Mouse (Mus musculus): ENCODE data around the gene Prdx2. TPM values are rescaled to one million over a fixed set of nuclear protein-coding genes. Genes with fewer than 3 reads are reported as not detected.

Gene Prdx2
- polyA plus RNA-seq (2012; rRNA removed) = 811 and 935 TPM in 2 replicates

DNA sequence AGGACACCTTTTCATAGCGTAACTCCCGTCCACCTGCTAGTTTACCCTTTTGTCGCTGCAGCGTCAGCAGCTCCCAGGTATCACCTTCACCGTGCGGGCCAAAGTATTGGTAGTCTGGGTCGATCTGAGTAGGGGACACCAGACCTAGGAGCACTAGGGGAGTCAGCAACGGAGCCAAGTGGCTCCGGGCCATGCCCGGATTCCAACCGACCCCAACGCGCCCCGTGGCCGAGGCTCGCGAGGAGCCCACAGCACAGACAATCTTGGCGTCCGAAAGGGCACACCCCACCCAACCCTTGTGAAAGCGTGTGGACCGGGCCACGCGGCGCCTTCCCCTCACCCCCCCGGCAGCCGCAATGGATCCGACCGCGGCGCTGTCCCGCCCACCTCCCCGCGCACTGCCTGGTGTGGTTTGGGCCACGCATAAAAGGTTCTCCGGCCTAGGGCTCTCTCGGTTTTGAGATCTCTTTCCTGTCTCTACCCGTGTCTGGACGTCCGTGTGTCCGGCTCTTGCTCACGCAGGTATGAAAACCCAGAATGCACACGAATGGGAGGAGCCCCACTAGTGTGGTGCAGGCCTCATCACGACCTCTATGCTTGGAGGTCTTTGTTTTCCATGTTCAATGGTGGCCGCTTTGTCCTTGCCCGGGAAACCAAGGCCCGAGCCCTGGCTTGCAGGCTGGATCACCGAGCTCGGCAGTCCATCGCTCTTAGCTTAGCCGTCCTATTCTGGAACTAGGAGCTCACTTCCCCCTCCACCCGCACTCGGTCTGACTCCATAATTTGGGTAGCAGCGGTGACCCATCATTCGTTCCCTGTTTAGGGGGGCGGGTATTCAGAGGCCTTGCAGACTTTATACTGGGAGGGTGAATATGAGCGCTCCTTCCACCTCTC is at the start of gene Prdx2, which contains the start of the genes Gm49661 and Rnaseh2a:
Gene Prdx2 (plus strand): TSS at position 347 of the 894 bp plus-strand sequence.
Gene Gm49661 (minus strand): TSS at position 193 of the 894 bp plus-strand sequence.
Gene Rnaseh2a (minus strand): TSS at position 527 of the 894 bp plus-strand sequence.

DNA sequence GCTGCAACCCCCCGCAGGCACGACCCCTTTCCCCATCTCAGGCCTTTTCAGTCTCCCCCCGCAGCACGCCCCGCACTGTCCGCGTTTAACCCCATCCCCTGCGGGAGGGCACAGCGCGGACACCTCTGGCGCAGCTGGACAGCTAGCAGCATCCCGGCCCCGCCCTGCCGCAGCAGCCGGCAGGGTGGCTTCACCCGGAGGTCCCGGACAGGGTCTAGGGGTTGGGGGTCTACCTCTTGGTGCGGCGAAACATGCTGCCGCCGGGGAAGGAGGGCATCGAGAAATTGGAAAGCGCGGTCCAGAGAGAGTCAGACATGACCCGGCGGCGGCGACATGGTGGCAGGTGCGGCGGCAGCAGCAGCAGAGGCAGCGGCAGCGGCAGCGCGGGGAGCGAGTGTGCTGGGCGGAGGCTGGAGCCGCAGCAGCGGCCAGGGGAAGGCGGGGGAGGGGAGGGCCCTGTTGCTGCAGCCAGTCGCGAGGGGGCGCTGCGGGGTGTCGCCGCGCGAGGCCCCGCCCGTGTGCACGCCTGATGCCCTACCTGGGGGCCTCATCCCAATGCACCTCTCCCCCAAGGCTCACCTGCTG is 32.3 kb upstream of the Prdx2 start, which contains the start of gene Mast1:
Gene Mast1 (minus strand): TSS at position 398 of the 585 bp plus-strand sequence.

DNA sequence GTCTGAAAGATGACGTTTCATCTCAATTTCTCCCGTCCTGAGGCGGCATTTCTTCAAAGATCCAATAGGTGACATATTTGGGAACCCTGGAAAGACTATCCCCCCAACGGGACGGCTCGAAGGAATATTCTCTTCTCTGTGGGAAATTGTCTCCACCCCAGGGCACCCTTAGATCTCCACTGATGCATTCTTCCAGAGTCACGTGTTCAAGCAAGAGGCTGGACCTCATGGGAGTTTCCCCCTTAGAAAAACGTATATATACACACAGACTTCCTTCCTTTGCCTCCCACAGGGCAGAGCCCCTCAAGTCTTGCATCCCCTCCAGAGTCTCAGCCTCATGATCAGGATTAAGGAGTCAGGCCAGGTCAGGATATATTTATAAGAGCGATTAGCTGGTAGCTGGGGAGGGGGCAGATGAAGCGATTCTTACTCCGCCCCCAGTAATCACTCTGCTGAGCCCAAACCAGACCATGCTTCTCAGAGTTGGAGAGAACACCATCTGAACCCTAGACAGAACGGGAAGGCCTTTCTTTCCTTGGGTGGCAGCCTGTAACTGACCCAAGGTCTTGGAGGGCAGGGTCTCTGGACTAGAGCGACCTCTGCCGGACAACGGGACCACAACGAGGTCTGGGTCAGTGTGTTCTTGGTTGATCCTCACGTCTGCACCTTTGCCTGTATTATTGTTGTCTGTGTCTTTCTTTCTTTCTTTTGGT is 22.7 kb upstream of the Prdx2 start, which contains the start of gene Rtbdn:
Gene Rtbdn (plus strand): TSS at position 464 of the 713 bp plus-strand sequence.

DNA sequence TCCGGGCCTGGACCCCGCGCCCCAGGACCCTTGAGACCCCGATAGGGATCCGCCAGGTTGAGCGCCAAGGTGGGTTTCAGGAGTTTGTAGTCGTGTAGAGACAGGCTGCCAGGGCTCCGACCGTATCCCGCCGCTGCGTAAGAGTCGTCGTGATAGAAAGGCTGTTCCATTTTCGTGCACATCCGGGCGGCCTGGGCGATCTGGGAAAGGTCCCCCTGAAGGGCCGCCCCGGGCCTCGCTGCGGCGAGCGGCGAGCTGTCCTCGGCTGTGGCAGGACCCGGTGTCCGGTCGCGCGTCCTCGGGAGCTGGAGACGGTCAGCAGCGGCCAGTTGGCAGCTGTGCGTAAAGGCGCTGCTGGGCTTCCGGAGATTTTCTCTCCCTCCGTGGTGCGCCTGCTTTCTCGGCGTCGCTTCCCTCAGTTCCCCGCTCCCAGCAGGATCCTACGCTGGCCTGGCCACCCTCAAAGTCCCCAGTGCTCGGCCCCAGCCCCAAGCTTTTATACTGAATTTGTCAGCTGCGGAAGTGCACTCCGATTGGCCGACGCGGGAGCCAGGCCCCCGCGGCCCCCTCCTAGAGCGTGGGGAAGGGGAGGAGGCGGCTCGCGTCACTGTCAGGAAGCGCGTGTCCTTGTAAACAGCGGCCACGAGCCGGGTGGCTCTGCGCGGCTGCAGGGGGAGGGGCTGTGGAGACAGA is 9.0 kb downstream of the Prdx2 start, which contains the start of gene Junb:
Gene Junb (minus strand): TSS at position 471 of the 693 bp plus-strand sequence.

DNA sequence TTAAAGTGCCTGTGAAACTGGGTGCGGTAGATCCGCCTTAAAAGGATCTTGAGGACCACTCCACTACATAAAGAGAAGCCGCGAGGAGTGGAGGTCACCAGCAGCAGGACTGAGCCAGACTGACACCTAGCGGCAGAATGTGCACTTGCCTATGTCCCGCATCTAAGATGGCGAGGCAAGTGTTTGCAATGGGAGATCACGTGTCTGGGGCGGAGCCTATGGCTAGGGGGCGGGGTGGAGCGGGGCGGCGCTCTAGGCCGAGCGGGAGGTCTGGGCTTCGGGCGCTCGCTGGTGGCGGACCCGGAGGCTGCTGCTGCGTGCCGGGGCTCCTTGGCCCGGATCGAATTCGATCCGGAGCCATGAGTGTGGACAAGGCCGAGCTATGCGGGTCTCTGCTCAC is 21.0 kb downstream of the Prdx2 start, which contains the start of gene Hook2:
Gene Hook2 (plus strand): TSS at position 255 of the 400 bp plus-strand sequence.

DNA sequence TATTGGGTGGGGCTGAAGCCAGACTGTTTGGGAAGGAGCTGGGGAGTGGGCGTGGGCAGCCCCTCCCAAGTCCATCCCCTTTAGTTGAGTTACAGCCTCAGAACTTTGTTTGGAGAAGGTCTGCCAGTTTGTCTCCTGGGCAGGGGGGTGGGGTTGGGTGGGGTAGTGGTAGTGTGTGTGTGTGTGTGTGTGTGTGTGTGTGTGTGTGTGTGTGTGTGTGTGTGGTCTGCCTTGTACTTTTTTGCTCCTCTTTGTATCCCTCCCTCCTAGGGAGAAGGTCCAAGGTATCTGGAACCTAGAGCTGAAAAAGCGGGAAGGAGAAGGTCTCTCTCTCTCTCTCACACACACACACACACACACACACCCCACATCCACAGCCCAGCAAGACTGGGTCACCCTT is 45.0 kb downstream of the Prdx2 start, which contains the start of gene Best2:
Gene Best2 (minus strand): TSS at position 101 of the 400 bp plus-strand sequence.

Other genes with a start within 250 kb of the Prdx2 start
- 1.8 TPM in 2 replicates for gene G430095P16Rik, start 246.6 kb upstream of the Prdx2 start, polyA plus RNA-seq (2012; rRNA removed)
- 53.5 and 59.2 TPM in 2 replicates for gene Nfix, start 169.2 kb upstream of the Prdx2 start, polyA plus RNA-seq (2012; rRNA removed)
- gene Dand5, start 146.8 kb upstream of the Prdx2 start, polyA plus RNA-seq (2012; rRNA removed) = 8.7 and 9.3 TPM in 2 replicates
- 37.6 and 41.9 TPM in 2 replicates for gene Gadd45gip1, start 138.1 kb upstream of the Prdx2 start, polyA plus RNA-seq (2012; rRNA removed)
- gene Rad23a, start 128.9 kb upstream of the Prdx2 start, polyA plus RNA-seq (2012; rRNA removed) = 66.8 and 71.5 TPM in 2 replicates
- gene Calr, start 122.7 kb upstream of the Prdx2 start, polyA plus RNA-seq (2012; rRNA removed) = 455 and 581 TPM in 2 replicates
- 123 and 124 TPM in 2 replicates for gene Farsa, start 112.6 kb upstream of the Prdx2 start, polyA plus RNA-seq (2012; rRNA removed)
- gene Syce2, start 97.5 kb upstream of the Prdx2 start, polyA plus RNA-seq (2012; rRNA removed) = 26.9 and 31.5 TPM in 2 replicates
- gene Gcdh, start 75.7 kb upstream of the Prdx2 start, polyA plus RNA-seq (2012; rRNA removed) = 57.8 and 58.3 TPM in 2 replicates
- gene Klf1, start 67.7 kb upstream of the Prdx2 start, polyA plus RNA-seq (2012; rRNA removed) = 0.66 and 0.96 TPM in 2 replicates
- gene Dnase2a, start 61.0 kb upstream of the Prdx2 start, polyA plus RNA-seq (2012; rRNA removed) = 6.6 and 7.6 TPM in 2 replicates
- gene Mast1, start 32.2 kb upstream of the Prdx2 start, polyA plus RNA-seq (2012; rRNA removed) = 104 and 112 TPM in 2 replicates
- 6.7 TPM in 2 replicates for gene Rtbdn, start 22.6 kb upstream of the Prdx2 start, polyA plus RNA-seq (2012; rRNA removed)
- gene Gm49661, start 154 bp upstream of the Prdx2 start, polyA plus RNA-seq (2012; rRNA removed) = 0.32 TPM in 1 of 2 replicates, not detected in the other
- gene Rnaseh2a, start 180 bp downstream of the Prdx2 start, polyA plus RNA-seq (2012; rRNA removed) = 58.0 and 61.0 TPM in 2 replicates
- gene Junb, start 9.1 kb downstream of the Prdx2 start, polyA plus RNA-seq (2012; rRNA removed) = 7.7 and 9.6 TPM in 2 replicates
- gene Hook2, start 21.0 kb downstream of the Prdx2 start, polyA plus RNA-seq (2012; rRNA removed) = 27.3 and 30.0 TPM in 2 replicates
- gene Best2, start 44.9 kb downstream of the Prdx2 start, polyA plus RNA-seq (2012; rRNA removed) = 0.06 TPM in 2 replicates
- gene Asna1, start 55.7 kb downstream of the Prdx2 start, polyA plus RNA-seq (2012; rRNA removed) = 218 and 232 TPM in 2 replicates
- gene Trir, start 57.2 kb downstream of the Prdx2 start, polyA plus RNA-seq (2012; rRNA removed) = 208 and 219 TPM in 2 replicates
- 104 and 108 TPM in 2 replicates for gene Tnpo2, start 67.3 kb downstream of the Prdx2 start, polyA plus RNA-seq (2012; rRNA removed)
- 84.0 and 96.1 TPM in 2 replicates for gene Fbxw9, start 90.5 kb downstream of the Prdx2 start, polyA plus RNA-seq (2012; rRNA removed)
- gene Gm5741, start 98.4 kb downstream of the Prdx2 start, polyA plus RNA-seq (2012; rRNA removed) = 0.70 and 0.73 TPM in 2 replicates
- 71.7 and 73.4 TPM in 2 replicates for gene Dhps, start 102.2 kb downstream of the Prdx2 start, polyA plus RNA-seq (2012; rRNA removed)
- gene Wdr83os, start 111.2 kb downstream of the Prdx2 start, polyA plus RNA-seq (2012; rRNA removed) = 105 and 110 TPM in 2 replicates
- 84.9 and 89.1 TPM in 2 replicates for gene Wdr83, start 111.7 kb downstream of the Prdx2 start, polyA plus RNA-seq (2012; rRNA removed)
- 20.3 and 26.4 TPM in 2 replicates for gene Man2b1, start 113.7 kb downstream of the Prdx2 start, polyA plus RNA-seq (2012; rRNA removed)
- 2.5 and 3.0 TPM in 2 replicates for gene Zfp791, start 153.5 kb downstream of the Prdx2 start, polyA plus RNA-seq (2012; rRNA removed)
- gene Cks1brt, start 182.3 kb downstream of the Prdx2 start, polyA plus RNA-seq (2012; rRNA removed) = not detected in 2 replicates

Data from central nervous system, embryonic 14 days (tissue).